Mouse (Mus musculus): ENCODE measurements around the gene Oaz1. TPM values are rescaled to one million over a fixed set of nuclear protein-coding genes. Genes with fewer than 3 reads are reported as not detected.
"Not testable (repeated sequence)": the region's sequence is repeated elsewhere in the genome, so short reads cannot be mapped to it uniquely, and the experiment has no call there.

Gene Oaz1
- polyA plus RNA-seq, 1 experiment from 2014 or later = 2,273 TPM

GRCm38 (mm10) chr10:80805925-80806324, 20.5 kb upstream of the Oaz1 start:
- Histone ChIP-seq H3K36me3 (replicated peaks) (peaks cover 49% of the 10 kb centered on the region), H3K27ac (no peak overlapping the region), H3K4me3 (peak overlapping the region; percentile 61; the same call in 1 of the 2 replicates), H3K9me3 (no peaks in the 10 kb centered on the region), H3K4me1 (peaks cover 60% of the 10 kb centered on the region), H3K27me3 (ENCODE audit: poor library complexity, severe bottlenecking) (peaks cover 59% of the 10 kb centered on the region)
- WGBS = 23% methylated on average over 3 of the region's 3 CpGs
- DNase-seq (ENCODE audit: extremely low spot score, low spot score) = peak; percentile 77

- H3K4me3 ChIP-seq = peak overlapping the region; percentile 61
- H3K27ac ChIP-seq = peak overlapping the region; percentile 85
- peaks cover 43% of the 10 kb centered on the region for H3K36me3 ChIP-seq (replicated peaks)
- H3K27me3 ChIP-seq (ENCODE audit: poor library complexity, severe bottlenecking) = peaks cover 65% of the 10 kb centered on the region
- WGBS = 39% methylated on average over 34 of the region's 34 CpGs
- no peaks in the 10 kb centered on the region for H3K9me3 ChIP-seq
- DNase-seq (ENCODE audit: extremely low spot score, low spot score) = peak; percentile 29
- peaks cover 57% of the 10 kb centered on the region for H3K4me1 ChIP-seq
Measured at GRCm38 (mm10) chr10:80806341-80807056, 20.0 kb upstream of the Oaz1 start.

- H3K4me1 ChIP-seq = peaks cover 57% of the 10 kb centered on the region
- WGBS = 2% methylated on average over 58 of the region's 58 CpGs
- peak overlapping the region; percentile 85 for H3K27ac ChIP-seq
- peaks cover 71% of the 10 kb centered on the region for H3K27me3 ChIP-seq (ENCODE audit: poor library complexity, severe bottlenecking)
- peaks cover 37% of the 10 kb centered on the region for H3K36me3 ChIP-seq (replicated peaks)
- H3K4me3 ChIP-seq = peak overlapping the region; percentile 61
- peak; percentile 77 for DNase-seq (ENCODE audit: extremely low spot score, low spot score)
- H3K9me3 ChIP-seq = no peaks in the 10 kb centered on the region
Measured at GRCm38 (mm10) chr10:80807057-80807627, 19.3 kb upstream of the Oaz1 start.

- no peaks in the 10 kb centered on the region for H3K9me3 ChIP-seq
- H3K36me3 ChIP-seq (replicated peaks) = peaks cover 25% of the 10 kb centered on the region
- peak overlapping the region; percentile 61 for H3K4me3 ChIP-seq
- peaks cover 82% of the 10 kb centered on the region for H3K27me3 ChIP-seq (ENCODE audit: poor library complexity, severe bottlenecking)
- peak overlapping the region; percentile 56 for H3K27ac ChIP-seq
- DNase-seq (ENCODE audit: extremely low spot score, low spot score) = peak; percentile 44
- WGBS = 16% methylated on average over 40 of the region's 40 CpGs
- peaks cover 57% of the 10 kb centered on the region for H3K4me1 ChIP-seq
Measured at GRCm38 (mm10) chr10:80808099-80808984, 18.1 kb upstream of the Oaz1 start.

- H3K9me3 ChIP-seq = no peaks in the 10 kb centered on the region
- peak overlapping the region; percentile 56 for H3K27ac ChIP-seq
- peaks cover 57% of the 10 kb centered on the region for H3K4me1 ChIP-seq
- no peak for DNase-seq (ENCODE audit: extremely low spot score, low spot score)
- 7% methylated on average over 18 of the region's 18 CpGs for WGBS
- H3K36me3 ChIP-seq (replicated peaks) = peaks cover 17% of the 10 kb centered on the region
- peaks cover 85% of the 10 kb centered on the region for H3K27me3 ChIP-seq (ENCODE audit: poor library complexity, severe bottlenecking)
- H3K4me3 ChIP-seq = peak overlapping the region; percentile 61
Measured at GRCm38 (mm10) chr10:80808985-80809632, 17.3 kb upstream of the Oaz1 start.

GRCm38 (mm10) chr10:80810084-80810483, 16.4 kb upstream of the Oaz1 start:
- 3% methylated on average over 20 of the region's 20 CpGs for WGBS
- Histone ChIP-seq H3K4me1 (peaks cover 52% of the 10 kb centered on the region), H3K4me3 (peak overlapping the region; percentile 38), H3K36me3 (replicated peaks) (peaks cover 7% of the 10 kb centered on the region), H3K27ac (no peak overlapping the region), H3K27me3 (ENCODE audit: poor library complexity, severe bottlenecking) (peaks cover 84% of the 10 kb centered on the region), H3K9me3 (no peaks in the 10 kb centered on the region)
- no peak for DNase-seq (ENCODE audit: extremely low spot score, low spot score)

GRCm38 (mm10) chr10:80812391-80813041, 13.9 kb upstream of the Oaz1 start:
- Histone ChIP-seq H3K9me3 (no peaks in the 10 kb centered on the region), H3K4me3 (0 out of 2 replicates have a peak overlapping the region, but pooled peaks have one; percentile 8), H3K27ac (no peak overlapping the region), H3K4me1 (peaks cover 30% of the 10 kb centered on the region), H3K27me3 (ENCODE audit: poor library complexity, severe bottlenecking) (peaks cover 60% of the 10 kb centered on the region), H3K36me3 (replicated peaks) (no peaks in the 10 kb centered on the region)
- no peak for DNase-seq (ENCODE audit: extremely low spot score, low spot score)
- WGBS = 61% methylated on average over 5 of the region's 5 CpGs

- DNase-seq (ENCODE audit: extremely low spot score, low spot score) = no peak
- Histone ChIP-seq H3K27me3 (ENCODE audit: poor library complexity, severe bottlenecking) (peaks cover 51% of the 10 kb centered on the region), H3K4me1 (peaks cover 21% of the 10 kb centered on the region), H3K27ac (no peak within 1 kb of the TSS), H3K4me3 (0 out of 2 replicates have a peak within 1 kb of the TSS, but pooled peaks have one; percentile 8), H3K9me3 (no peaks in the 10 kb centered on the region), H3K36me3 (replicated peaks) (no peaks in the 10 kb centered on the region)
- 71% methylated on average over 4 of the region's 4 CpGs for WGBS
Measured at GRCm38 (mm10) chr10:80813366-80813765, 13.1 kb upstream of the Oaz1 start, which contains the start of gene Jsrp1. Jsrp1 (minus strand) TSS chr10:80813498.

- Histone ChIP-seq H3K9me3 (no peaks in the 10 kb centered on the region), H3K36me3 (replicated peaks) (no peaks in the 10 kb centered on the region), H3K4me1 (peaks cover 8% of the 10 kb centered on the region), H3K4me3 (no peak overlapping the region), H3K27me3 (ENCODE audit: poor library complexity, severe bottlenecking) (peaks cover 37% of the 10 kb centered on the region), H3K27ac (no peak overlapping the region)
- 74% methylated on average over 7 of the region's 7 CpGs for WGBS
- no peak for DNase-seq (ENCODE audit: extremely low spot score, low spot score)
Measured at GRCm38 (mm10) chr10:80814800-80815199, 11.7 kb upstream of the Oaz1 start.

GRCm38 (mm10) chr10:80816303-80816702, 10.2 kb upstream of the Oaz1 start:
- not testable (repeated sequence) for H3K36me3 ChIP-seq (replicated peaks); H3K4me1 ChIP-seq; DNase-seq (ENCODE audit: extremely low spot score, low spot score); H3K27ac ChIP-seq; H3K4me3 ChIP-seq; H3K9me3 ChIP-seq
- H3K27me3 ChIP-seq (ENCODE audit: poor library complexity, severe bottlenecking) = peaks cover 22% of the 10 kb centered on the region
- WGBS = 79% methylated on average over 3 of the region's 3 CpGs

- DNase-seq (ENCODE audit: extremely low spot score, low spot score) = no peak
- no peak overlapping the region for H3K27ac ChIP-seq
- no peak overlapping the region for H3K4me3 ChIP-seq
- H3K27me3 ChIP-seq (ENCODE audit: poor library complexity, severe bottlenecking) = peaks cover 13% of the 10 kb centered on the region
- H3K9me3 ChIP-seq = no peaks in the 10 kb centered on the region
- WGBS = 81% methylated on average over 2 of the region's 2 CpGs
- H3K36me3 ChIP-seq (replicated peaks) = no peaks in the 10 kb centered on the region
- H3K4me1 ChIP-seq = no peaks in the 10 kb centered on the region
Measured at GRCm38 (mm10) chr10:80817164-80817563, 9.3 kb upstream of the Oaz1 start.

- WGBS = 85% methylated on average over 7 of the region's 7 CpGs
Measured at GRCm38 (mm10) chr10:80817955-80818354, 8.5 kb upstream of the Oaz1 start.

More at GRCm38 (mm10) chr10:80817955-80818354, 8.5 kb upstream of the Oaz1 start:
- not testable (repeated sequence) for H3K27me3 ChIP-seq (ENCODE audit: poor library complexity, severe bottlenecking); H3K36me3 ChIP-seq (replicated peaks); H3K27ac ChIP-seq; H3K9me3 ChIP-seq; H3K4me1 ChIP-seq; H3K4me3 ChIP-seq; DNase-seq (ENCODE audit: extremely low spot score, low spot score)
